Mouse (Mus musculus) MN1 (cell line): ENCODE data around the gene Atp2a2.
A peak's percentile ranks its signal among the peaks of the same experiment; 100 is the strongest.

Experiments
- DNase-seq: peaks from one replicate; pipeline ENCODE4 v3.0.0-alpha.2; 2016; ENCODE audit warnings: low spot score

Gene Atp2a2

DNA sequence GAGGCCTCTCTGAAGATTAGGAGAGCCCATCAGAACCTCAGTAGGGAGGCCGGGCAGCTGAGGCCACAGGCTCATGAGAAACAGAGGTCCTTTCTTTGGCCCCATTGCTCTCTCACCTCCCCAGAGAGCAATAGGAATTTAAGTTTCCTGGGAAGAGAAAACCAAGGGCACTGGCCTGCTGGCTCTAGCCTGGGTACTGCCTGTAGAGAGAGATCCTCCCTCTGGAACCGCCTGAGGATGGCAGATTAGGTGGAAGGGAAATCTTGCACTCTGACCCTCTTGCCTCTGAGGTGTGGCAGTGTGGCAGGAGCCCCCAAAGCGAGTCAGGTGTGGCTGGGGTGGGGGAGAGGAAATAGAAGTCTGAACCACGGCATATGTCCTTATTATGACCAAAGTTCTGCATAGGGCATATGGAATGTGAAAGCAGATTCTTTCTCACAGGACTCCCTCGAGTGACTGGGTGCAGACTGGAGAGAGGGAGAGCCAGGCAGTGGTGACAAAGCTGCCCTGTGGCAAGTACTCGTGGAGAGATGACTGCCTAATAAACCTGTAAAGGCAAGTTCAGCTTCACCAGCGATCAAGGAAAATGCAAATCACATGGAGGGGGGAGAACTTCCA lies 17.1 kb upstream of the Atp2a2 start:
- DNase-seq = no peak

DNA sequence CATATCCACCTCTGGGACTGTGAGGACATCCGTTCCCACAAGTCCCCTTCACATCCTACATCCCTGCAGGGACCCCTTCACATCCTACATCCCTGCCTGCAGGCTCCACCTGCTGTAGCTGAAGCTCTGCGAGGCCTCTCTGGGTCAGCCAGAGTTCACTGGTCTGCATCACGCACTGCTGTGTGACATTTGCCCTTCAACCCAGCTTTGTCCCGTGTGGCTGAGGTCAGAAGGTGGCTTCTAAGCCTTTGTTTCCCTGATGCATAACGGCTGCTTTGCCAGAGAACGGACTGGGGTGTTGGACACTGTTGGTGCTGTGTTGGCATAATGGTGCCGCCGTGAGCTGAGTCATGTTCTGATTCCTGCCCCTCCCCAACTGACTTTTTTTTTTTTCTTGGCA lies 16.2 kb upstream of the Atp2a2 start:
- DNase-seq = no peak

DNA sequence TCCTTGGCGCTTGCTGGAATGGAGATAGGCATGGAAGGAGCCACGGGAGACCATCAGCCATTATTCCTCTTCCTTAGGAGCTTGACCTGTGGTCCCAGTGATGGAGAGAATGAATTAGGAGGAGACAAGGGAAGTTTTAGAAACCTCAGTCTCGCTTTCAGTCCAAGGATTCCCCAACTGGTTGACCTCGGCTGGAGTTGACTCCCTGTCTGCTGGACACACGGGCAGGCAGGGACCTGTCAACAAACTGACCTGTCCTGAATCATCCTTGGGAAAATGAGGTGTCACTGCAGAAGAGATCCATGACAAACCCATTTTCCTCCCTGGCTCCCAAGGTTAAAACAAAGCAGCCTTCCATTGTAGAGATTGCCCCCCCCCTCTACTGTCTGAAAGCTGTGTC lies 14.9 kb upstream of the Atp2a2 start:
- no peak for DNase-seq

DNA sequence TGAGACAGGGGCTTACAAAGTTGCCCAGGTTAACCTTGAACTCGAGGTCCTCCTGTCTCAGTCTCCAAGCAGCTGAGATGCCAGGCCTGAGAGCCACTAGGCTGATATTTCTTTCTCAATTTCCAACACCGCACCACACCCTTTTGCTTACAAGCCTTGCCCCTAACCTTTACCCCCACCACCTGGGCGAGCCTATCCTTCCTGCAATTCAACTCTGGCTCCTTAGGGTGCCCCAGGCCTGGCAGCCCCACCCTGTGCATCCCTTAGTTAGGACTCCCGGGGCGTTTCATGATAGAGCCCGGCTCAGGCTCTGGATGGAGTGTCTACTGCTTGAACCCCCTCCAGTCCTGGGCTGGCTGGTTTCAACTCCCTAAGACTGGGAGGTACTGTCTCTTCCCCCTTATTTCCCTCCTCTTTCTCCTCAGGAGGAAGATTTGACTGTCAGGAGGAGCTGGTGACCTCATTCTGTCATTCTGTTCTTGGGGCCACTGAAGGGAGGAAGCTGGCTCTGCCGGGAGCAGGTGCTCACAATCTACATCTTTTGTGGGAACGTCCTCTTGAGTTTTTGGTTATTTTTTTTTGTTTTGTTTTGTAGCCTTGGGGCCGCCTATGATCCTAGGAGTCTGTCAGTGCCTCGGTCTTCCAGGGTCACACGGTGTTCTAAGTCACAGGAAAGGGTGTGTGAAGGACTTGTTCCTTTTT lies 14.2 kb upstream of the Atp2a2 start:
- DNase-seq = no peak

DNA sequence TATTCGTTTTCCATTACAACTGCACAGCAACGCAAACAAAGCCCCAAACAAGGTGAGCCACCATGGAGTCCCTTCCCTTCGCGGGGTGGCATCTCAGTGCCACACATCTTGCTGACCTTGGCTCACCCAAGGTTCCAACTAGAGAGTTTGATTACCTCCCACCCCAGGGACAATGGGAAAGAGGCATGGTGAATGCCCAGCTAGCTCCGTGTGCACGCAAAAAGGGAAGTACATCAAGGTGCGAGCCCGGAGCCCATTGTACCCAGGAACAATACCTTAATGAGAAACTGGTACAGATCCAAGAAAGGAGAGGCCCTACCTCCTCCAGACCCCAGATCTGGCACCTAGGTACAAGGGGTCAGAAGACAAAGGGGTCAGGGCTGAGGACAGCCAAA lies 12.1 kb upstream of the Atp2a2 start:
- DNase-seq = no peak

DNA sequence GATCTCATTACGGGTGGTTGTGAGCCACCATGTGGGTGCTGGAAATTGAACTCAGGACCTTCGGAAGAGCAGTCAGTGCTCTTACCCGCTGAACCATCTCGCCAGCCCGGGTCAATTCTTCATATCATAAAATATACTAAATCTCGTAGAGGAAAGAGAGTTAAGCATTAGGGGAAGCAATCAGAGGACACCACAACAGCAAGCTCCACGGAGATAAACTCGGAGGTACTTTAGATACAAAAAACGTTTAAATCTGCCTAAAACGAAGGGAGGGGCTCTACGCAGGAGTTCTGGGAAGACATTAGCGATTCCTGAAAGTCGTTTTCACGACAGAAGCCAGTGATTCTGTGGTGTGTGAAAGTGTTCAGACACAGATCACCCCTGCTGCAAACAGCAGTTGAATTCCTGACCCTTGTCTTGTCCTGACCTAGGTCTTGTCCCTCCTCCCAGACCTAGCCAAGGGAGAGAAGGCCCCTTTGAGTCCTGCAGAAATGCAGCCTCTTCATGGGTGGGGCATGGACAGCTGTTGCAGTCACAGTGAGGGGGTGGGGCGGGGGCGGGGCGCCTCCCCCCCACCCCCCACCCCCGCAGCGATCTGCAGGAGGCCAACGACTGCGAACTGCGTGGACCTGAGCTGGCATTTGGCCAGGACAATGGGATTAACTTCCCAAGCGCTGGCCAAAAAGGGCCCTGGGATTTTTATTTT lies 11.5 kb upstream of the Atp2a2 start:
- no peak for DNase-seq

DNA sequence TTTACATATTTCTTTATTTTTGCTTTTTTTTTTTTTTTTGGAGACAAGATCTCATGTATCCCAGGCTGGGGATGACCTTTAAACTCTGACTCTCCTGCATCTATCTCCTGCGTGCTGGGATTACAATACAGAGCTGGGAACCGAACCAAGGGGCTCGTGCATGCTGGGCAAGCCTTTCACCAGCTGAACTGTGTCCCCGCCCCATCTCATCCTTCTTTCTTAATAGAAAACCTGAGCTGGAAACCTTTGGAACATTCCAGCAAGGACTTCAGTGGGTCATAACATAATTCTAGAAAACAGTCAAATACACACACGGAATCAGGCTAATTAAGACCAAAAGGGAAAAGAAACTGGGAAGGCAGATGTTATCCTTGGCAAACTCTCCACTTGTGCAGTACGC lies 10.0 kb upstream of the Atp2a2 start:
- DNase-seq = no peak

DNA sequence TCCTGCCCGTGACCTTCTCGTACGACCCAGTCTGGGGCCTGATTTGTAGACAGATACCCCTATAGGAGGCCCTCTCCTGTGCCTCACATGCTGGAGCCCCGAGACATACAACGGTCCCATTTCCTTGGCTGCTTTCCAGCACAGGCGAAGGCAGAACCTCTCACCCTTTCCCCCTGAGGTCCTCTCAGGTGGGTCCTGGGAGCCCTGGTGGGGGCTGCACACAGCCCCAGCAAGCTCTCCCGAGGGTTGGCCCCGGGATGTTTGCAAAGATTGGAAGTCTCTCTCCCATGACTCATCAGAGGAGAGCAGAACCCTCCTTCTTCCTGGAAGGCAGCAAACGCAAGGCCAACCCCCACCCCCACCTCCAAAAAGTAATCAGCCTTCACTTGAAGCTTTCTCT lies 9.4 kb upstream of the Atp2a2 start:
- DNase-seq = no peak

DNA sequence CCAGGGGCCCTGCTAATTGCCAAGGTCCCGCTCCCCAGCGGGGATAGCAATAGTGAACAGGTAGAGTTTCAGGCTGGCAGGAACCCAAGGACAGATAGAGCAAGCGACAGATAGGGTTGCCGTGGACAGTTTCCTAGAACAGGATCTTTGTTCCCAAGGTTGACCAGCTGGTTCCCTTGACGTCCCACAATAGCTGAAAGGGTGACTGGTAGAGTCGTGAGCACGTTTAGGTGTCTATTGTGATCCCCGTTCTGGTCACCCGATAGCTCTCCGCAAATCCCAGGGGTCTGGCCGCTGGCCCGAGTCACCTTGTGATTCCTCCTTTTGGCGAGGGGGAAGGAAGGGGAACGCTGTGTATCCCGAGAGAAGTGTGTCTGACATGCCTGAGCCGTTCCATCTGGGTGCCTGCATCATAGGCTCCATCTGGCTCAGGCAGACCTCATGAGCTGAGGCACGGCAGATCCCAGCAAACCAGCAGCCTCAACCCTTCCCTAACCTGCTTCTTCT lies 8.7 kb upstream of the Atp2a2 start:
- no peak for DNase-seq

DNA sequence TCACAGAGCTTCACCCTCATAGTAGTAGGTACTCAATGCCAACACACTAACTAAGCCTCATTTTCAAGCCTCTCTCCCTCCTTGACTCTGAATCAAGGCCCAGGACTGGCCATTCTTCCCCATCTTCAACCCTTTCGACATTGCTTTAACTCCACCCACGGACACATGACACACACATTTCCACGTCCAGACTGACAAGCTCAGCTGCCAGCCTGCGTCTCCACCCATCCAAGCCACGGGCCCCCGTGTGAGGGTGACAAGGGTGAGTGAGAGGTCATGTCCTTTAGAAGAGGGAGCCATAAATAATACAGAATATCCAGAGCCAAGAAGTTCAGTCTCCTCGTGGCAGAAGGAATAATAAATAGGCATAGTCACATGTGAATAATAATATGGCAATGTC lies 7.6 kb upstream of the Atp2a2 start:
- DNase-seq = no peak

DNA sequence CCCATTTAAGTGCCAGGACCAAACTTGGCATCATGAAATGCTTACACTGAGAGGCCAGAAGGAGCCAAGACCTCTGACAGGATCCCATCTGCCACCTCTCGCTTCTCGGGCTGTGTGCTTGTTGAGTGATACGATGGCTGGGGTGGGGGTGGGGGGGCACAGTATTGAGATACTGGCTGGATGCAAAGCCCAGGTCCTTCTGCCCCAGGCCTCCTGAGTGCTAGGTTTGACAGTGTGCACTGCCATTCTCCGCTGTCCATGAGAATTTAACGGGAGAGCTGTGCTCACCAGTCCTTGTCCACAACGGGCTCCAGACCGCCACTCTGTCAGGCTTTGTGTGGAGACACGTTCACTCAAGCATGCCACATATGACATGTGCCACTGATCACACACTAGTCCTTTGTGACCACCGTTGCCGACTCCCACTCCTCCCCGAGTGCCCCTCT lies 6.9 kb upstream of the Atp2a2 start:
- DNase-seq = no peak

DNA sequence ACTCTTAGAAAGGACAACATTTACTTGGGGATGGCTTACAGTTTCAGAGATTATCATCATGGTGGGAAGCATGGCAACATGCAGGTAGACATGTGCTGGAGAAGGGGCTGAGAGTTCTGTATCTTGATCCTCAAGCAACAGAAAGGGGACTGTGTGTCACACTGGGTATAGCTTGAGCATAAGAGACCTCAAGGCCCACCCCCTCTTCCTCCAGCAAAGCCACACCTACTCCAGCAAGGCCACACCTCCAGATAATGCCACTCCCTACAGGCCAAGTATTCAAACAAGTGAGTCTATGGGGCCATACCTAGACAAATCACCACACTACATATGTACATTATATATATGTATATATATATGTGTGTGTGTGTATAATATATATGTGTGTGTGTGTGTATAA lies 5.4 kb upstream of the Atp2a2 start:
- DNase-seq = no peak

DNA sequence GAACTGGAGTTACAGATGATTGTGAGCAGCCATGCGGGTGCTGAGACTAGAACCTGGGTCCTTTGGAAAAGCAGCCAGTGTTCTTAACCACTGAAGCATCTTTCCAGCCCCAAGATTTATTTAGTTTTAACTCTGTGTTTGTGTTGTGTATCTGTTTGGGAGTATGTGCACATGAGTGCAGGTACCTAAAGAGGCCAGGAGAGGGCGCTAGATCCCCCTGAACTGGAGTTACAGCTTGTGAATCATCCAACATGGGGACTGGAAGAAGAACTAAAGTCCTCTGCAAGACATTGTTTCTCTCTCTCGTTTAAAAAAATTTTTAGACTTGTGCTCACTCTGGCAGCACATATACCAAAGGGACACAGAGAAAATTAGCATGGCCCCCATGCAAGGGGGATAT lies 4.4 kb upstream of the Atp2a2 start:
- DNase-seq = no peak

DNA sequence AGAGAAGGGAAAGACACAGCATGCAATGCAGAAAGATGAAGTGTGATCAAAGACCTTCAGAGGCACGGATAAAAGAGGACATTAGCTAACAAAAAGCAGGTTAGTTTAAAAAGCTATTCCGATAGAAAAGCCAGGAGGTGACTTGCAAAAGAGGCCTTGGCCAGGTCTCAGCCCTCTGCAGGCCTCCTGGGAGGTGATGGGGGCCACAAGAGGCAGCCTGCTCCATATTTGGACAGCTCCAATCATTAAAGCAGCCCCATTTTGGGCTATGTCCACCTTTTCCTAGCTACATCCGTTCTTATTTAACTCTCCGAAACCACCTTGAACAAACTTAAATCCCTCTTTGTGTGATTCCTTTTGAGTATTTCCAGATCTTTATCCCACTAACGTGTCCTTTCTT lies 3.5 kb upstream of the Atp2a2 start:
- DNase-seq = no peak

DNA sequence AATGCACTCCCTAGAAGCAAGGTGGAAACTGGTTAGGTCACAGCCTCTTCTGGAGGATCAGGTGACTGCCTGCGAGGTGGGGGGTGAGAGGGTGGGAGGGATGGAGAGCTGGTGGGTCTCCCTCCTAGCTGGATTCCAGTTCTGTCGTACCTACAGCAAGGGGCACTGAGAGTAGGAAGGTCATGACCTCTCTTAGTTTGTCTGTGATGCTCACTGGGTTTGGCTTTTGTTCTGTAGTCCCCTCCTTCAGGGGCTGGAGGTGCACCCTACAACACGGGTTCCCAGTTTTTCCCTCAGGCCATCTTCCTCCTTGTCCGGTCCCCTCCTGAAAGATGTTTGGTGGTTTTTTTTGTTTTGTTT lies 1.7 kb upstream of the Atp2a2 start:
- DNase-seq = no peak

DNA sequence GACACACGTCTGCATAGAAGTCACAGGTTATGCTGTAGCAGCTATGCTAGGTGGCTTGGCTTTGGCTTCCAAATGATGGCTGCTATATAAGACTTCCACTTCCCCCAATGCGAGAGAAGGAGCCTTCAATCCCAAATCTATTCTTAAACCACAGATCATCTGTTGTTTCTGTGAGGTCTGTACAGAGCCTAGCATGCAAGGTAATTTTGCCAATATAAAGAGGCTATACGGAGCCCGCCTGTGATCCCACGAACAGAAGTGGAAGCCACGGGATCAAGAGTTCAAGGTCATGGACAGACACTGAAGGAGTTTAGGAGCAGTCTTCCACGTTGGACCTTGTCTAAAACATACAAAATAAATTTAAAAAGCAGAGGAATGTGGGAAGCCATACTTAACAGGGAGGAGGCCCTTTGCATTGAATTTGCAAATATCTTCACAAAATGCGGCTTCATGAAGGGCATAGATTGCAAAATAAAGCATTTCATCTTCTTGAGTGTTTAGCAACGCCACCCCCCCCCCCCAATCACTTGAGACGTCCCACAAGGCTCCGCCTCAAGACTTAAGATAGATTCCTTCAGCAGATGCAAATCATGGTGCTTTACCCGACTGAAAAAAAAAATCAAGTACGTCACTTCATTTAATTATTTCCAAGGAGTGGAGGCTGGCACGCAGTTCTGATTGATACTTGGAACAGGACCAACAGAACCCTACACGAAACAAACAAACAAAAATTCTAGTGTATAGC lies 1.2 kb upstream of the Atp2a2 start:
- no peak for DNase-seq

DNA sequence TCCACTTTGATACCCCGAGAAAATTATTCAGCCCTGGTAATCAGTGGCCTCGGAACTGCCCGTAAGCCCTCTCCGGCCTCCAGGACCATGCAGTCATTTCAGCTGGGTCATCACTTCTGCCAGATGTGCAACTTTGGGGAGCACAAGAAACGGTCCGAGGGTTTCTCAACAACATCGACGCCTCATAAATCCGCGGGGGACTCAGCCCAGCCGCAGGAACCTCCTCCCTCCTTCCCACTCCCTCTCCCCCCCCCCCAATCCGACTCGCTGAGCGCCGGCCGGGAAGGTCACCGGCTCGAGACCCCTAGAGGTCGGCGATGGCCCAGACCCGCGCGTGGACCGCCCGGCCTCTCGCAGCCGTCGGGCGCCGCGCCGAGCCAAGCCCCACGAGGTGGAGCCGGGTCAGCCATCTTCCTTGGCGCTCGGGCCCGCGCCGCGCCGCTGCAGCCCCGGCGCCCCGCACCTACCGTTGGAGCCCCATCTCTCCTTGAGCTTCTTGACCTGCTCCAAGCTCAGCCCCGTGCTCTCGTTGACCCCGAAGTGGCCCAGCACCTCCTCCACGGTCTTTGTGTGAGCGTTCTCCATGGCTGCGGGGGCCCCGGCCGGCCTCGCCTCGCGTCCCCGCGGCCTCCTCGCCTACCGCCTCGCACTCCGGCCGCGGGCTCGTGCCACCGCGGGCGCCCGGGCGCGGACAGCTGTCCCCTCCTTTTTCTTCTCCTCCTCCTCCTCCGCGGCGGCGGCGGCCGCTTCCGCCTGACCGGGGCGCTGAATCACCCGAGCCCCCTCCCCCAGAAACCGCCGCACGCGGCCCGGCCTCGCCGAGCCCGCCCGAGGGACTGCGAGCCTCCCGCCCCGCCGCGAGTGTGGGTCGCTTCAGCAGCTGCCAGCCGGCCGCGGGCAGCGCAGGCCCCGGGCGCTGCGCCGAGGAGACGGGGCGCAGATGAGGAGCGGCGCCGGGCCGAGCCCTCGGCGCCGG lies 636 bp downstream of the Atp2a2 start:
- peak; percentile 58 for DNase-seq

DNA sequence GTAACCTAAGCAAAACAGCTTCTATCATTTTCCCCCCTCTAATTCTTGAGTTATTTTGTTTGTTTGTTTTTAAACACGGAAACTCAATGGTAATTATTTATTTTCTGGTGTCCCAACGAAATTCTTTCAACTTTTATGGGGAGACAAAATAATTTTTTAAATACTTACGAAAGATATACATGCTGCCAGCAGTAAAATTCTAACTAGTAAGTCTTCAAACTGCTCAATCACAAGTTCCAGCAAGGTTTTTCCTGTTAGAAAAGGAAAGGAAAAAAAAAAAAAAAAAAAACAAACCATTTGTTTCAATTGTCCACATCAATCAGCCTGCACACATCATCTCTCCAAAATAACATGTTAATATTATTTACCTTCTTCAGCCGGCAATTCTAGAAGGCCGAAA lies 1.5 kb downstream of the Atp2a2 start:
- no peak for DNase-seq

DNA sequence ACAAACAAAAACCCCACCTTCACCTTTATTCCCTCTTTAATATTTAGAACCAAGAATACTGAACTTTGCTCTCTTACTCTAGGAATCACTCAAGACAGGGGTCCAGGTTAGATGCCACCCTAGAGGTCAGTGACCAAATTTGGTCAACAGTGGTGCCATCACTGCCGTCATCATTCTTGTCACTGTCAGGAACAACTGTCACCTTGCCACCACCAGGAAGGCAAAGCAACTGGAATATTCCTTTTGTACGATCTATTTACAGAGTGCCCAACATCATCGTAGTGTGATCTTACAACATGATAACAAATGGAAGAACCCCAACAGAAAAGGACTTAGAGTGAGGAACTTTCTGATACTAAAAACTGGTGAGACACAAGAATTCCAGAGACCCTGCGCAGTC lies 1.9 kb downstream of the Atp2a2 start:
- no peak for DNase-seq

DNA sequence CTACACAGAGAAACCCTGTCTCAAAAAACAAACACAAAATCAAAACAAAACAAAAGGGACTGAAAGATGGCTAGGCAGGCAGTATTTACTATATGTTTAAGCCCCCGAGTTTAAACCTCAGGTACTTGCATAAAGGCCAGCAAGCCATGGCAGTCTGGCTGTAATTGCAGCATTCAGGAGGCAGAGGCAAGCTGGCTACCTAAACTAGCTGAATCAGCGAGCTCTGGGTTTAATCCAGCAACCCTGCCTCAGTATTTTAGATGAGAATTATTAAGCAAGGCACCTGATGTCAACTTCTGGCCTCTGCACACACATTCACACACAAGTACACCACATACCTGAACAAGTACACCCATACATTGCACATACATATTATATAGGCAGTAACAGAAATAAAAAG lies 4.0 kb downstream of the Atp2a2 start:
- DNase-seq = no peak

DNA sequence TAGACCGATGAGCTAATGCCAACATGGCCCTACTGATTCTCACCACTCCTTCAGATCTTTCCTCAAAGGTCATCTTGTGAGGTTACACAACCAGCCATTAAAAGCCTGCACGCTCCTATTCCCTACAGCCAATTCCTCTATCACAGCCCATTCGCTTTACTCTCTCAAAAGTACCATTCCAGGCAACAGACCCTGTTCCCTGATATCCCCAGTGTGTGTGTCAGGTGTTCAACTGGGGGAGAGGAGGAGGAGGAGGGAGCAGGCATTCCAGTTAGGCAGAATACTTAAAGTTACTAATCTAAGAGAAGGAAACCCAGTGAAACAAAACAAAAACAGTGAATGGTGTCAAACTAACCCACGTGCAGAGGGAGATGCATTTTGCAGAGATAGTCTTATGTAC lies 5.0 kb downstream of the Atp2a2 start:
- no peak for DNase-seq

DNA sequence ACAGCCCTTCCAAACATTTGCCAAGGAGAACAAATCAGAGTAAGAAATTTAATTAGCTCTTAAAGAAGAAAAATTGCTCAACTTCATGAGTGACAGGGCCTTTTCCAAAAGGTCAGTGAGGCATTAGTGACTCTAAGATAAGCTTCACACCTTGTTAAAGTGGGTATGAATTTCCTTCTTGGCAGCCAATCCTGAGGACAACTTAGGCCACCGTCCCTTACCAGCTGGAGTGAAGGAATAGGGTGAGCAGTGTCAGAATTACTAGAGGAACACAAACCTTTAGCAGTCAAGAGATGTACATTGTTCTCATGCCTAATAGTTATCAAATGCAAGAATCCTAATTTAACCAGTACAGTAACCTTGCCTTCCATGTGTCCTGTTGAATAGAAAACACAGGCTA lies 7.6 kb downstream of the Atp2a2 start:
- DNase-seq = no peak
